Mouse (Mus musculus): ENCODE measurements around the gene Smc6. TPM values are rescaled to one million over a fixed set of nuclear protein-coding genes. Genes with fewer than 3 reads are reported as not detected.

Gene Smc6
- total RNA-seq, 2 experiments from 2014 or later: 33.7 to 33.8 TPM

GRCm38 (mm10) chr12:11306753-11307645 lies 41.3 kb downstream of the Smc6 start:
- Histone ChIP-seq H3K27ac (no peak overlapping the region), H3K4me3 (no peak overlapping the region)
- no peak for TF ChIP-seq CTCF (IDR thresholded peaks at IDR 0.05)
- intact Hi-C loops (cut with DNase I): no loop called here
- DNase-seq (ENCODE audit: extremely low spot score in 1 of 2, low spot score in 2 of 2): no peak

- intact Hi-C loops (cut with DNase I): no loop called here
- no peak for TF ChIP-seq CTCF (IDR thresholded peaks at IDR 0.05)
- Histone ChIP-seq H3K27ac (no peak overlapping the region), H3K4me3 (no peak overlapping the region)
- no peak for DNase-seq (ENCODE audit: extremely low spot score in 1 of 2, low spot score in 2 of 2)
Measured at GRCm38 (mm10) chr12:11311106-11311505, 45.4 kb downstream of the Smc6 start.

GRCm38 (mm10) chr12:11313840-11314239 lies 48.2 kb downstream of the Smc6 start:
- DNase-seq (ENCODE audit: extremely low spot score in 1 of 2, low spot score in 2 of 2): no peak
- no peak overlapping the region for H3K4me3 ChIP-seq
- intact Hi-C loops (cut with DNase I): loop anchor here (1.0 kb wide), 1 partner anchor 835 kb away; no protein-coding TSS in a partner anchor
- peak; percentile 47 for TF ChIP-seq CTCF (IDR thresholded peaks at IDR 0.05)
- no peak overlapping the region for H3K27ac ChIP-seq

GRCm38 (mm10) chr12:11317671-11318070 lies 52.0 kb downstream of the Smc6 start:
- TF ChIP-seq CTCF (IDR thresholded peaks at IDR 0.05): no peak
- Histone ChIP-seq H3K27ac (no peak overlapping the region), H3K4me3 (no peak overlapping the region)
- DNase-seq (ENCODE audit: extremely low spot score in 1 of 2, low spot score in 2 of 2): no peak
- intact Hi-C loops (cut with DNase I): no loop called here

GRCm38 (mm10) chr12:11324480-11324879 lies 58.8 kb downstream of the Smc6 start:
- DNase-seq (ENCODE audit: extremely low spot score in 1 of 2, low spot score in 2 of 2): no peak
- no peak for TF ChIP-seq CTCF (IDR thresholded peaks at IDR 0.05)
- Histone ChIP-seq H3K27ac (no peak overlapping the region), H3K4me3 (no peak overlapping the region)
- intact Hi-C loops (cut with DNase I): no loop called here

GRCm38 (mm10) chr12:11326483-11326882 lies 60.8 kb downstream of the Smc6 start:
- intact Hi-C loops (cut with DNase I): no loop called here
- DNase-seq (ENCODE audit: extremely low spot score in 1 of 2, low spot score in 2 of 2): no peak
- TF ChIP-seq CTCF (IDR thresholded peaks at IDR 0.05): no peak
- H3K27ac ChIP-seq: no peak overlapping the region
- H3K4me3 ChIP-seq: no peak overlapping the region

- peak in 1 of 2 experiments; percentile 51 for DNase-seq (ENCODE audit: extremely low spot score in 1 of 2, low spot score in 2 of 2)
- intact Hi-C loops (cut with DNase I): loop anchor here (5.0 kb wide), 1 partner anchor 140 kb away; no protein-coding TSS in a partner anchor
- peak; percentile 78 for TF ChIP-seq CTCF (IDR thresholded peaks at IDR 0.05)
- no peak overlapping the region for H3K4me3 ChIP-seq
- H3K27ac ChIP-seq: no peak overlapping the region
Measured at GRCm38 (mm10) chr12:11336845-11337244, 71.2 kb downstream of the Smc6 start.

- intact Hi-C loops (cut with DNase I): loop anchor here (5.0 kb wide), 1 partner anchor 141 kb away; no protein-coding TSS in a partner anchor
- TF ChIP-seq CTCF (IDR thresholded peaks at IDR 0.05): no peak
- no peak overlapping the region for H3K27ac ChIP-seq
- no peak for DNase-seq (ENCODE audit: extremely low spot score in 1 of 2, low spot score in 2 of 2)
- no peak overlapping the region for H3K4me3 ChIP-seq
Measured at GRCm38 (mm10) chr12:11338251-11338650, 72.6 kb downstream of the Smc6 start.

- no peak for TF ChIP-seq CTCF (IDR thresholded peaks at IDR 0.05)
- intact Hi-C loops (cut with DNase I): loop anchor here (10.0 kb wide), 2 partner anchors 263 to 683 kb away; no protein-coding TSS in a partner anchor
- Histone ChIP-seq H3K4me3 (no peak overlapping the region), H3K27ac (no peak overlapping the region)
- DNase-seq (ENCODE audit: extremely low spot score in 1 of 2, low spot score in 2 of 2): no peak
Measured at GRCm38 (mm10) chr12:11342020-11342600, 76.4 kb downstream of the Smc6 start.

- H3K4me3 ChIP-seq: no peak overlapping the region
- no peak overlapping the region for H3K27ac ChIP-seq
- intact Hi-C loops (cut with DNase I): loop anchor here (10.0 kb wide), 2 partner anchors 259 to 679 kb away; no protein-coding TSS in a partner anchor
- TF ChIP-seq CTCF (IDR thresholded peaks at IDR 0.05): no peak
- no peak for DNase-seq (ENCODE audit: extremely low spot score in 1 of 2, low spot score in 2 of 2)
Measured at GRCm38 (mm10) chr12:11345963-11346362, 80.3 kb downstream of the Smc6 start.

- peak; percentile 61 to 72 for DNase-seq (ENCODE audit: extremely low spot score in 1 of 2, low spot score in 2 of 2)
- Histone ChIP-seq H3K27ac (peak overlapping the region; percentile 91), H3K4me3 (no peak overlapping the region)
- intact Hi-C loops (cut with DNase I): loop anchor here (1.0 to 10.0 kb wide), 3 partner anchors 88 to 676 kb away; partner anchors contain the start of gene Vsnl1
- TF ChIP-seq CTCF (IDR thresholded peaks at IDR 0.05): no peak; the same call in 1 of the 2 replicates
Measured at GRCm38 (mm10) chr12:11348423-11348822, 82.7 kb downstream of the Smc6 start.

- DNase-seq (ENCODE audit: extremely low spot score in 1 of 2, low spot score in 2 of 2): no peak
- intact Hi-C loops (cut with DNase I): loop anchor here (10.0 kb wide), 2 partner anchors 255 to 675 kb away; no protein-coding TSS in a partner anchor
- no peak for TF ChIP-seq CTCF (IDR thresholded peaks at IDR 0.05)
- Histone ChIP-seq H3K27ac (peak overlapping the region; percentile 91), H3K4me3 (no peak overlapping the region)
Measured at GRCm38 (mm10) chr12:11349870-11350269, 84.2 kb downstream of the Smc6 start.

Data from left cerebral cortex, adult 2 months (tissue).